Mouse (Mus musculus) kidney, adult 8-10 months (tissue): ENCODE data around the gene Ikzf5.

Experiments used
- DNase-seq, 2 experiments: peaks; one replicate each; pipeline ENCODE4 v3.0.0; 2022

The Ikzf5 gene

GRCm38 (mm10) chr7:131345856-131346541 is 64.3 kb downstream of the Ikzf5 start:
- DNase-seq = no peak
